Mouse (Mus musculus) liver, postnatal 0 days (tissue): ENCODE data around the gene Lrrn4. TPM values are rescaled to one million over a fixed set of nuclear protein-coding genes. Genes with fewer than 3 reads are reported as not detected.
A peak's percentile ranks its signal among the peaks of the same experiment; 100 is the strongest.

Experiments used
- ATAC-seq: fragments of 200-750 bp; cut with Nextera tagmentation; 2 replicates; pipeline ENCODE4 v1.8.0; 2017; ENCODE audit warnings: mild to moderate bottlenecking, moderate library complexity
- DNase-seq: peaks from one replicate; pipeline ENCODE4 v3.0.0-alpha.2; 2016
- H3K27ac ChIP-seq: fragments of 300-500 bp; sonication (generic); 2 replicates; pipeline ENCODE4 v1.5.1; 2014; ENCODE audit warnings: antibody characterized with exemption, moderate library complexity, mild to moderate bottlenecking, low read depth
- H3K27me3 ChIP-seq: fragments of 300-500 bp; sonication (generic); 2 replicates; pipeline ENCODE4 v1.6.1; 2014; ENCODE audit warnings: low read length, control low read depth, mixed read lengths; ENCODE audit not compliant: insufficient read depth
- H3K36me3 ChIP-seq: fragments of 300-500 bp; sonication (generic); replicated peaks from 2 replicates; pipeline ENCODE4 v1.6.1; 2014; ENCODE audit warnings: mild to moderate bottlenecking, control low read depth, low read length, moderate library complexity, mixed read lengths; ENCODE audit not compliant: insufficient read depth
- H3K4me1 ChIP-seq: fragments of 300-500 bp; sonication (generic); 2 replicates; pipeline ENCODE4 v1.6.1; 2014; ENCODE audit warnings: antibody characterized with exemption, mild to moderate bottlenecking, control low read depth; ENCODE audit not compliant: insufficient read depth
- H3K4me2 ChIP-seq: fragments of 300-500 bp; sonication (generic); 2 replicates; pipeline ENCODE4 v1.6.1; 2014; ENCODE audit warnings: low read depth, mild to moderate bottlenecking, low read length, moderate library complexity, mixed read lengths
- H3K4me3 ChIP-seq: fragments of 300-500 bp; sonication (generic); 2 replicates; pipeline ENCODE4 v1.5.1; 2014; ENCODE audit warnings: low read depth, low read length
- H3K9ac ChIP-seq: fragments of 300-500 bp; sonication (generic); replicated peaks from 2 replicates; pipeline ENCODE4 v1.6.1; 2014; ENCODE audit warnings: mild to moderate bottlenecking, moderate library complexity
- H3K9me3 ChIP-seq: fragments of 300-500 bp; sonication (generic); 2 replicates; pipeline ENCODE4 v1.6.1; 2016; ENCODE audit warnings: mild to moderate bottlenecking, control low read depth, low read length, mixed read lengths
- CTCF ChIP-seq: sonication (generic); IDR thresholded peaks from 2 replicates; pipeline ENCODE4 v1.5.1; 2016; ENCODE audit warnings: antibody characterized with exemption, low read depth
- EP300 ChIP-seq: IDR thresholded peaks from 2 replicates; pipeline ENCODE4 v1.6.1; 2016; ENCODE audit warnings: antibody characterized with exemption, low read depth, mild to moderate bottlenecking
- WGBS: fragments of 180-500 bp; shearing (Covaris S2); extraction: QIAGEN DNeasy Blood & Tissue Kit; methylation state at CpG from one replicate; pipeline ENCODE4 v1.1.7; 2014; ENCODE audit not compliant: insufficient replicate concordance; 5-methylcytosine and 5-hydroxymethylcytosine counted together
- polyA plus RNA-seq: library from polyadenylated mRNA; unstranded; fragments of >200 nt; fragmentation: Nextera tagmentation; extraction: Ambion mirVana; gene quantifications from 2 replicates; pipeline ENCODE4 v1.2.1, GENCODE M21; 2015

Lrrn4 gene
- polyA plus RNA-seq, 1 experiment from 2014 or later = 1.2 TPM

- WGBS = 24% methylated on average over 1 of the region's 1 CpGs
- Histone ChIP-seq H3K4me3 (no peak overlapping the region), H3K36me3 (no peaks in the 10 kb centered on the region), H3K9me3 (no peaks in the 10 kb centered on the region), H3K4me1 (no peaks in the 10 kb centered on the region), H3K4me2 (no peak overlapping the region), H3K9ac (no peak overlapping the region), H3K27ac (no peak overlapping the region), H3K27me3 (no peaks in the 10 kb centered on the region)
- no peak for ATAC-seq
- TF ChIP-seq EP300 (no peak), CTCF (no peak)
- no peak for DNase-seq
Observed at GRCm38 (mm10) chr2:132898211-132898610, 17.5 kb upstream of the Lrrn4 start.

GRCm38 (mm10) chr2:132893826-132894225 lies 13.1 kb upstream of the Lrrn4 start:
- Histone ChIP-seq H3K27ac (no peak overlapping the region), H3K9ac (no peak overlapping the region), H3K4me2 (no peak overlapping the region), H3K27me3 (no peaks in the 10 kb centered on the region), H3K9me3 (no peaks in the 10 kb centered on the region), H3K4me1 (no peaks in the 10 kb centered on the region), H3K4me3 (no peak overlapping the region), H3K36me3 (no peaks in the 10 kb centered on the region)
- ATAC-seq (no peak), DNase-seq (no peak)
- 73% methylated on average over 5 of the region's 5 CpGs for WGBS
- no peak for TF ChIP-seq CTCF
- no peak for TF ChIP-seq EP300

- no peaks in the 10 kb centered on the region for H3K9me3 ChIP-seq
- DNase-seq = no peak
- 76% methylated on average over 6 of the region's 7 CpGs for WGBS
- no peak overlapping the region for H3K4me3 ChIP-seq
- H3K36me3 ChIP-seq = no peaks in the 10 kb centered on the region
- peaks cover 19% of the 10 kb centered on the region for H3K27me3 ChIP-seq
- TF ChIP-seq CTCF (no peak), EP300 (no peak)
- H3K4me1 ChIP-seq = no peaks in the 10 kb centered on the region
- no peak overlapping the region for H3K9ac ChIP-seq
- no peak for ATAC-seq
- H3K27ac ChIP-seq = no peak overlapping the region
- no peak overlapping the region for H3K4me2 ChIP-seq
Observed at GRCm38 (mm10) chr2:132885312-132885711, 4.6 kb upstream of the Lrrn4 start.

- H3K27ac ChIP-seq = no peak overlapping the region
- ATAC-seq = no peak
- H3K4me2 ChIP-seq = no peak overlapping the region
- H3K4me1 ChIP-seq = 0 out of 2 replicates have a peak, but pooled peaks cover under 1% of the 10 kb centered on the region
- WGBS = 57% methylated on average over 8 of the region's 8 CpGs
- DNase-seq = no peak
- peaks cover 26% of the 10 kb centered on the region for H3K27me3 ChIP-seq
- H3K4me3 ChIP-seq = no peak overlapping the region
- no peaks in the 10 kb centered on the region for H3K36me3 ChIP-seq
- no peak overlapping the region for H3K9ac ChIP-seq
- H3K9me3 ChIP-seq = no peaks in the 10 kb centered on the region
- no peak for TF ChIP-seq CTCF
- TF ChIP-seq EP300 = no peak
Observed at GRCm38 (mm10) chr2:132884303-132884967, 3.7 kb upstream of the Lrrn4 start.

GRCm38 (mm10) chr2:132879261-132880044 lies 1.2 kb downstream of the Lrrn4 start:
- peak overlapping the region; percentile 13; the same call in 1 of the 2 replicates for H3K9ac ChIP-seq
- H3K9me3 ChIP-seq = no peaks in the 10 kb centered on the region
- WGBS = under 1% methylated on average over 58 of the region's 58 CpGs
- peak overlapping the region; percentile 41 for H3K4me3 ChIP-seq
- ATAC-seq (peak; percentile 55), DNase-seq (peak; percentile 47)
- H3K36me3 ChIP-seq = no peaks in the 10 kb centered on the region
- TF ChIP-seq CTCF = no peak
- TF ChIP-seq EP300 = no peak
- peaks cover 47% of the 10 kb centered on the region for H3K27me3 ChIP-seq
- H3K4me1 ChIP-seq = peaks cover 6% of the 10 kb centered on the region; the same call in 1 of the 2 replicates
- H3K4me2 ChIP-seq = peak overlapping the region; percentile 78
- H3K27ac ChIP-seq = no peak overlapping the region

- DNase-seq = no peak
Observed at GRCm38 (mm10) chr2:132876991-132877390, 3.7 kb downstream of the Lrrn4 start.

More at GRCm38 (mm10) chr2:132876991-132877390, 3.7 kb downstream of the Lrrn4 start:
- H3K4me1 ChIP-seq = peaks cover 6% of the 10 kb centered on the region; the same call in 1 of the 2 replicates
- no peak overlapping the region for H3K4me2 ChIP-seq
- no peak for ATAC-seq
- no peak overlapping the region for H3K4me3 ChIP-seq
- H3K9me3 ChIP-seq = no peaks in the 10 kb centered on the region
- no peak overlapping the region for H3K9ac ChIP-seq
- H3K27ac ChIP-seq = no peak overlapping the region
- H3K27me3 ChIP-seq = peaks cover 44% of the 10 kb centered on the region
- WGBS = 61% methylated on average over 1 of the region's 1 CpGs
- H3K36me3 ChIP-seq = no peaks in the 10 kb centered on the region
- TF ChIP-seq EP300 (no peak), CTCF (no peak)
